Mouse (Mus musculus) layer of hippocampus, adult 2 months (tissue): Measurements from ENCODE around the gene Gm10944. TPM values are rescaled to one million over a fixed set of nuclear protein-coding genes. Genes with fewer than 3 reads are reported as not detected.

Experiments
- DNase-seq, 2 experiments: peaks; one replicate each; pipeline ENCODE4 v3.0.0; 2022; ENCODE audit warnings: low spot score in 2 of 2
- H3K27ac ChIP-seq: fragments of 200-600 bp; 2 replicates; pipeline ENCODE4 v1.8.1; 2022
- H3K4me3 ChIP-seq: fragments of 200-600 bp; 2 replicates; pipeline ENCODE4 v1.8.1; 2022; ENCODE audit warnings: mild to moderate bottlenecking
- CTCF ChIP-seq: fragments of 200-600 bp; conservative IDR thresholded peaks from 2 replicates; pipeline ENCODE4 v1.8.1; 2022; ENCODE audit warnings: antibody characterized with exemption, mild to moderate bottlenecking, moderate library complexity
- long read RNA-seq, 2 experiments: library from polyadenylated mRNA; stranded (forward); transcript quantifications; one replicate each; pipeline ENCODE4 v2.0.0; 2021; ENCODE audit warnings: borderline mapping rate in 2 of 2
- total RNA-seq, 2 experiments: library from RNA; stranded (reverse); gene quantifications; 2 replicates each; pipeline ENCODE4 v1.2.3; 2021

The Gm10944 gene
- not detected for total RNA-seq
- long read RNA-seq, experiment 1, result 0 reads
- long read RNA-seq, experiment 2, result 0 reads

GRCm38 (mm10) chr10:10681048-10681447 is at the start of gene Gm10944:
TSS of gene Gm10944 (plus strand) at chr10:10681348.
- Histone ChIP-seq H3K27ac (no peak within 1 kb of the TSS), H3K4me3 (no peak within 1 kb of the TSS)
- no peak for DNase-seq
- TF ChIP-seq CTCF, result no peak

- DNase-seq, result no peak
- TF ChIP-seq CTCF, result no peak
- Histone ChIP-seq H3K4me3 (no peak overlapping the region), H3K27ac (no peak overlapping the region)
Measured at GRCm38 (mm10) chr10:10655991-10656390, 25.2 kb upstream of the Gm10944 start.

GRCm38 (mm10) chr10:10656621-10657020 is 24.5 kb upstream of the Gm10944 start:
- DNase-seq, result no peak
- no peak for TF ChIP-seq CTCF
- H3K4me3 ChIP-seq, result no peak overlapping the region
- H3K27ac ChIP-seq, result no peak overlapping the region

- Histone ChIP-seq H3K27ac (no peak overlapping the region), H3K4me3 (no peak overlapping the region)
- DNase-seq, result no peak
- TF ChIP-seq CTCF, result no peak
Measured at GRCm38 (mm10) chr10:10659161-10659560, 22.0 kb upstream of the Gm10944 start.

GRCm38 (mm10) chr10:10659976-10660375 is 21.2 kb upstream of the Gm10944 start:
- no peak for TF ChIP-seq CTCF
- Histone ChIP-seq H3K27ac (no peak overlapping the region), H3K4me3 (no peak overlapping the region)
- no peak for DNase-seq

- peak overlapping the region; percentile 71 for H3K27ac ChIP-seq
- peak overlapping the region; percentile 44 for H3K4me3 ChIP-seq
- peak; percentile 43 to 45 for DNase-seq
- no peak for TF ChIP-seq CTCF
Measured at GRCm38 (mm10) chr10:10688907-10689667, 7.9 kb downstream of the Gm10944 start.

GRCm38 (mm10) chr10:10689668-10690223 is 8.6 kb downstream of the Gm10944 start:
- DNase-seq, result no peak
- Histone ChIP-seq H3K27ac (peak overlapping the region; percentile 71), H3K4me3 (peak overlapping the region; percentile 44)
- no peak for TF ChIP-seq CTCF

- DNase-seq, result no peak
- H3K4me3 ChIP-seq, result no peak overlapping the region
- no peak for TF ChIP-seq CTCF
- H3K27ac ChIP-seq, result no peak overlapping the region
Measured at GRCm38 (mm10) chr10:10697497-10697896, 16.3 kb downstream of the Gm10944 start.

GRCm38 (mm10) chr10:10700903-10701302 is 19.8 kb downstream of the Gm10944 start:
- no peak overlapping the region for H3K4me3 ChIP-seq
- TF ChIP-seq CTCF, result no peak
- no peak overlapping the region for H3K27ac ChIP-seq
- DNase-seq, result no peak

- no peak for DNase-seq
Measured at GRCm38 (mm10) chr10:10701326-10701725, 20.2 kb downstream of the Gm10944 start.

GRCm38 (mm10) chr10:10708031-10708430 is 26.9 kb downstream of the Gm10944 start:
- Histone ChIP-seq H3K27ac (no peak overlapping the region), H3K4me3 (no peak overlapping the region)
- no peak for DNase-seq
- TF ChIP-seq CTCF, result no peak

More at GRCm38 (mm10) chr10:10701326-10701725, 20.2 kb downstream of the Gm10944 start:
- TF ChIP-seq CTCF, result no peak
- Histone ChIP-seq H3K4me3 (no peak overlapping the region), H3K27ac (no peak overlapping the region)

- H3K27ac ChIP-seq, result no peak overlapping the region
Measured at GRCm38 (mm10) chr10:10710359-10710758, 29.2 kb downstream of the Gm10944 start.

GRCm38 (mm10) chr10:10710837-10711236 is 29.7 kb downstream of the Gm10944 start:
- no peak for TF ChIP-seq CTCF
- Histone ChIP-seq H3K27ac (no peak overlapping the region), H3K4me3 (no peak overlapping the region)
- no peak for DNase-seq

More at GRCm38 (mm10) chr10:10710359-10710758, 29.2 kb downstream of the Gm10944 start:
- no peak for DNase-seq
- H3K4me3 ChIP-seq, result no peak overlapping the region
- no peak for TF ChIP-seq CTCF

GRCm38 (mm10) chr10:10726501-10726900 is 45.4 kb downstream of the Gm10944 start:
- no peak overlapping the region for H3K4me3 ChIP-seq
- no peak overlapping the region for H3K27ac ChIP-seq
- DNase-seq, result no peak
- TF ChIP-seq CTCF, result no peak

Other genes starting within 250 kb of the Gm10944 start
- 1 to 10 TPM in 1 of 2 experiments, under 1 TPM in 1; 0.66 to 1.1 TPM for gene Adgb, start 209.0 kb upstream of the Gm10944 start, total RNA-seq
- gene Rab32, start 123.1 kb upstream of the Gm10944 start, total RNA-seq, result 1 to 10 TPM; 3.5 to 4.8 TPM